Mouse (Mus musculus): Measurements from ENCODE around the gene Gapdh. TPM values are rescaled to one million over a fixed set of nuclear protein-coding genes. Genes with fewer than 3 reads are reported as not detected.
A peak's percentile ranks its signal among the peaks of the same experiment; 100 is the strongest.

Gapdh gene
- total and polyA plus RNA-seq, 3 experiments = 3,109 to 30,061 (median 10,890) TPM

DNA sequence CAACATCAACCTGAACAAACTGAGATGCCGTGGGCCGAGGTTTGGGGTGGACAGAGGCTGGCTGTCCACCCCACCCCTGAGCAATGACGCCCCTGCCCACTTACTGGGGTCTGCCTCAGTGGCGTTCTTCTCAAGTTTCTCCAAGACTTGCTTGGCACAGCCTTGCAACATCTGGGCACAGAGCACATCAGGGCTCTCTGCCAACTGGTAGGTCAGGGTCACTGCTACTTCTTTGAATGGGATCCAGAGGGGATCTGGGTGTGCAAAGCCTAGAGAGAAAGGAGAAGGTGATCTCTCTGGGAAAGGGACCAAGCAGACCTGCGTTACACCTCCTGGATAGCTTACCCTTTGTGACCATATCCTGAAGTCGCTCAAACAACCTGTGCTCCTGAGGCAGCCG, 7.0 kb upstream of the Gapdh start:
- ATAC-seq (ENCODE audit: extremely low read depth, insufficient number of reproducible peaks, low FRiP score, poor library complexity, severe bottlenecking) (no peak), DNase-seq (ENCODE audit: low spot score) (no peak)
- Histone ChIP-seq H3K4me1 (ENCODE audit: insufficient read depth, low read depth, low read length) (peaks cover 31% of the 10 kb centered on the region), H3K9me3 (replicated peaks) (no peaks in the 10 kb centered on the region), H3K27me3 (ENCODE audit: insufficient read depth, low read length) (no peaks in the 10 kb centered on the region), H3K36me3 (replicated peaks) (peaks cover 100% of the 10 kb centered on the region), H3K4me3 (ENCODE audit: low read depth, low read length) (no peak overlapping the region)
- TF ChIP-seq GATA1 (IDR thresholded peaks at IDR 0.05; ENCODE audit: borderline replicate concordance, low read length) (no peak), TAL1 (conservative IDR thresholded peaks at IDR 0.05; ENCODE audit: low read depth, low read length) (no peak), CTCF (IDR thresholded peaks at IDR 0.05; ENCODE audit: low read depth, low read length) (no peak), POLR2AphosphoS5 (IDR thresholded peaks at IDR 0.05; ENCODE audit: insufficient replicate concordance, low read depth, low read length) (no peak), GATA2 (IDR thresholded peaks at IDR 0.05; ENCODE audit: borderline replicate concordance, low read depth, low read length) (no peak)

DNA sequence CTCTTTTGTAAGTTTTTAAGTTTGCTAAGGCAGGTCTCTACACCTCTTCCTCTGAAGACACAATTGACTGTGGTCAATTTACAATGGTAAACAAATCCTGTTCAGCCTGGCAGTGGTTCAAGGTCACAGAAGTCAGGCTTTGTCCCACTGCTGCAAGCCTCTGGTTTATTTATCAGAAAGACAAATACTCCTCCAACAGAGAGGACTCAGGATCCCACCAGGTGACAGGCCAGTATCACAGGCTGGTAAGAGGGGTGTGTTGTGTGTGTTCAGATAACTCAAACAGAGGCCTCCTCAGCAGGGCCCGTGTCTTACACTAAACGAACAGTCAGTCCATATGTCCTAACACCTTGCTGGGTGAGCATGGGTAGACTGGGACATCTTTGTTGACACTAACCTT, 6.2 kb upstream of the Gapdh start:
- peaks cover 100% of the 10 kb centered on the region for H3K36me3 ChIP-seq (replicated peaks)
- H3K27me3 ChIP-seq (ENCODE audit: insufficient read depth, low read length) = no peaks in the 10 kb centered on the region
- peaks cover 39% of the 10 kb centered on the region for H3K4me1 ChIP-seq (ENCODE audit: insufficient read depth, low read depth, low read length)
- ATAC-seq (ENCODE audit: extremely low read depth, insufficient number of reproducible peaks, low FRiP score, poor library complexity, severe bottlenecking) (no peak), DNase-seq (ENCODE audit: low spot score) (no peak)
- no peak overlapping the region for H3K4me3 ChIP-seq (ENCODE audit: low read depth, low read length)
- TF ChIP-seq POLR2AphosphoS5 (IDR thresholded peaks at IDR 0.05; ENCODE audit: insufficient replicate concordance, low read depth, low read length) = no peak
- no peaks in the 10 kb centered on the region for H3K9me3 ChIP-seq (replicated peaks)

DNA sequence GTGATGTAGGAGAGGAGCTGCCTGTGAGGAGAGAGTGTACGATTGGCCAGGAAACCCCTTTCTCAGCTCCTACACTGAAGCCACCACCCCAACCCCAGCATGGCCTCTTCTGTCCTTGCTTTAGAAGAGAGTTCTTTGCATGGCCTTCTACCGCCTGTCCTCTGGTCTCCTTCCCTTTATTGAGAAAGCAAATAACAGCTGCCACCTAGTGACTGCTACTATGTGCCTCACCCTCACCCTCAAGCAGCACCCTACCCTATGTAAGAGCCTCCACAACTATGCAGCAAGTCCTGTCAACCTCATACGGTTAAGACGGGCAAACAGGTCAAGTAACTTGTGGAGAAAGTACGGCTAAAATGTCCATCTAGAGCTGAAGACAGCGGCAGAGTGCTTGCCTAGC, 3.9 kb upstream of the Gapdh start:
- Histone ChIP-seq H3K27me3 (ENCODE audit: insufficient read depth, low read length) (no peaks in the 10 kb centered on the region), H3K36me3 (replicated peaks) (peaks cover 87% of the 10 kb centered on the region), H3K9me3 (replicated peaks) (no peaks in the 10 kb centered on the region), H3K4me1 (ENCODE audit: insufficient read depth, low read depth, low read length) (peaks cover 52% of the 10 kb centered on the region), H3K4me3 (ENCODE audit: low read depth, low read length) (no peak overlapping the region)
- TF ChIP-seq CTCF (IDR thresholded peaks at IDR 0.05; ENCODE audit: low read depth, low read length) = no peak
- no peak for TF ChIP-seq GATA2 (IDR thresholded peaks at IDR 0.05; ENCODE audit: borderline replicate concordance, low read depth, low read length)
- no peak for TF ChIP-seq TAL1 (conservative IDR thresholded peaks at IDR 0.05; ENCODE audit: low read depth, low read length)
- TF ChIP-seq GATA1 (IDR thresholded peaks at IDR 0.05; ENCODE audit: borderline replicate concordance, low read length) = no peak
- no peak for TF ChIP-seq POLR2AphosphoS5 (IDR thresholded peaks at IDR 0.05; ENCODE audit: insufficient replicate concordance, low read depth, low read length)
- no peak for DNase-seq (ENCODE audit: low spot score)
- no peak for ATAC-seq (ENCODE audit: extremely low read depth, insufficient number of reproducible peaks, low FRiP score, poor library complexity, severe bottlenecking)

DNA sequence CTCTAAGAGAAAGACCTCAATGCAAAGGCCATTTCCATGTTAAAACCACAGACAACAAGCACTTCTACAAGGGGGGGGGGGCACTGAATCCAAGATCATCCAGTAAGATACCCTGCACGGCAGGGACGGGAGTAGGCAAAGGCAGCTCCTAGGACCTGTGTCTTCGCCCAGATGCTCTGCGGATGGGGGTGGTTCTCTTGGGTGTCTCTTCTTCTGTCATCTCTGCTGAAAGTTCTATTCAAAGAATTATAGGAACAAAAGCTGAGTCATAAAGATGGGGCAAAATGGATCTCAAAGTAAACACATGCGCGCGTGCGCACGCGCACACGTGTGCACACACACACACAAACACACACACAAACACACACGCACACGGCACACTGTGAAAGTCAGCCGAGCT, 1.8 kb upstream of the Gapdh start:
- DNase-seq (ENCODE audit: low spot score) (no peak), ATAC-seq (ENCODE audit: extremely low read depth, insufficient number of reproducible peaks, low FRiP score, poor library complexity, severe bottlenecking) (no peak)
- Histone ChIP-seq H3K4me3 (ENCODE audit: low read depth, low read length) (peak overlapping the region; percentile 38; the same call in 1 of the 2 replicates), H3K36me3 (replicated peaks) (peaks cover 86% of the 10 kb centered on the region), H3K4me1 (ENCODE audit: insufficient read depth, low read depth, low read length) (peaks cover 55% of the 10 kb centered on the region), H3K9me3 (replicated peaks) (no peaks in the 10 kb centered on the region), H3K27me3 (ENCODE audit: insufficient read depth, low read length) (no peaks in the 10 kb centered on the region)
- TF ChIP-seq CTCF (IDR thresholded peaks at IDR 0.05; ENCODE audit: low read depth, low read length) (no peak), TAL1 (conservative IDR thresholded peaks at IDR 0.05; ENCODE audit: low read depth, low read length) (no peak), GATA2 (IDR thresholded peaks at IDR 0.05; ENCODE audit: borderline replicate concordance, low read depth, low read length) (no peak), POLR2AphosphoS5 (IDR thresholded peaks at IDR 0.05; ENCODE audit: insufficient replicate concordance, low read depth, low read length) (no peak), GATA1 (IDR thresholded peaks at IDR 0.05; ENCODE audit: borderline replicate concordance, low read length) (no peak)

DNA sequence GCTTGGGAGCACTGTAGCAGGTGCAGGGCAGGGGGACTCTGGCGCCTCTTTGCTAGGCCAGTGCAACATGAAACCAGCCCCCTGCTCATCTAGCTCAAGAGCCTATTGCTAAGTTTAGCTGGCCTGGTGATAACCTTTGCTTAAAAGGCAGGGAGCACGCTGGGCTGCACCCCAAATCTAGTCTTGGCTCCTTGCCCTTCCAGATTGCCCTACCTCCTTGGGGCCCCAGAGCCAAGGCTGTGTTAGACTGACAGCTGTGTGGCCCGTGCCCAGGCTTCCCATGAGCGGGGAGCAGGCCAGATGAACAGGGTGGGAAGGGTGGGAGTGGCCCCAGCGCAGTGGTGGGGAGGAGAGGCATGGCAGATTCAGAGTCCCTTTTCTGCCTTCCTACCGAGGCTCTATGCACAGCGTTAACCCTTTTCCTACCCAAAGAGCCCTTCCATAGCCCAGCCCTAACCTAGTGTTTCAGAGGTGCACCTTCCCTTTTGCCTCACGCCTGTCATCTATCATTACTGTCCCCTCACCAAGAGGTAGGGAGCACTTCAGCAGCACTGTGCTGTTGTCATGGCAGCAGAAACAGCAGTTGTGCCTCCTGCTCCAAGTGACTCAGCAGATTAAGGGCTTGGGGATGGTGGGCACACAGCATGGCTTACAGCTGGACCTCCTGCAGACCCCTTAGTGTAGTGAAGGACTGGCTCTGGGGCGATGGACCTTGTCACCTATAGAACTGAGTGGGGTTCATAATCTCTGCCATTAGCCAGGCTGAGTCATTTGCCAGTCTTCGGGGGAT, 789 bp upstream of the Gapdh start:
- Histone ChIP-seq H3K4me1 (ENCODE audit: insufficient read depth, low read depth, low read length) (peaks cover 53% of the 10 kb centered on the region), H3K9me3 (replicated peaks) (no peaks in the 10 kb centered on the region), H3K36me3 (replicated peaks) (peaks cover 83% of the 10 kb centered on the region), H3K4me3 (ENCODE audit: low read depth, low read length) (peak overlapping the region; percentile 98), H3K27me3 (ENCODE audit: insufficient read depth, low read length) (no peaks in the 10 kb centered on the region)
- no peak for ATAC-seq (ENCODE audit: extremely low read depth, insufficient number of reproducible peaks, low FRiP score, poor library complexity, severe bottlenecking)
- DNase-seq (ENCODE audit: low spot score) = peak; percentile 69
- TF ChIP-seq GATA1 (IDR thresholded peaks at IDR 0.05; ENCODE audit: borderline replicate concordance, low read length) = no peak
- TF ChIP-seq GATA2 (IDR thresholded peaks at IDR 0.05; ENCODE audit: borderline replicate concordance, low read depth, low read length) = no peak

DNA sequence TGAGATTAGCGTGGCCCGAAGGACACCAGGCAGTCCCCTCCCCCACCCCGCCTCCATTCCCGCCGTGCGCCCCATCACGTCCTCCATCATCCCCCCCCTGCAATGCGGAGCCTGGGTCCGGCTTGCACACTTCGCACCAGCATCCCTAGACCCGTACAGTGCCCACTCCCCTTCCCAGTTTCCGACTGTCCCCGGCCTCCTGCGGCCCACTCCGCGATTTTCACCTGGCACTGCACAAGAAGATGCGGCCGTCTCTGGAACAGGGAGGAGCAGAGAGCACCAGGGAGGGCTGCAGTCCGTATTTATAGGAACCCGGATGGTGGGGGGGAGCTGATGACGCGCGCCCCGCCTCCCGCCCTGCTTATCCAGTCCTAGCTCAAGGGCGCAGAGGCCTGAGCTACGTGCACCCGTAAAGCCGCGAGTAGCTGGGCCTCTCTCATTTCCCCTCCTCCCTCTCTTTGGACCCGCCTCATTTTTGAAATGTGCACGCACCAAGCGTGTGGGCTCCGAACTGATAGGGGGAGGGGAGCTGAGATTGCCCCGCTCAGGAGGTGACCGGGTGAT, 857 bp downstream of the Gapdh start:
- peak; percentile 72 for ATAC-seq (ENCODE audit: extremely low read depth, insufficient number of reproducible peaks, low FRiP score, poor library complexity, severe bottlenecking)
- DNase-seq (ENCODE audit: low spot score) = peak; percentile 88
- Histone ChIP-seq H3K27me3 (ENCODE audit: insufficient read depth, low read length) (no peaks in the 10 kb centered on the region), H3K4me3 (ENCODE audit: low read depth, low read length) (peak overlapping the region; percentile 98), H3K9me3 (replicated peaks) (no peaks in the 10 kb centered on the region), H3K36me3 (replicated peaks) (peaks cover 82% of the 10 kb centered on the region), H3K4me1 (ENCODE audit: insufficient read depth, low read depth, low read length) (peaks cover 58% of the 10 kb centered on the region)
- no peak for TF ChIP-seq GATA1 (IDR thresholded peaks at IDR 0.05; ENCODE audit: borderline replicate concordance, low read length)
- TF ChIP-seq POLR2AphosphoS5 (IDR thresholded peaks at IDR 0.05; ENCODE audit: insufficient replicate concordance, low read depth, low read length) = peak; percentile 97
